Mouse (Mus musculus): ENCODE measurements around the gene Phf2.
A peak's percentile ranks its signal among the peaks of the same experiment; 100 is the strongest.

Gene Phf2

GRCm38 (mm10) chr13:48870771-48871731 is at the start of gene Phf2:
Phf2 (minus strand) TSS chr13:48871119.
- DNase-seq (ENCODE audit: low spot score in 2 of 2) = peak; percentile 40 to 50

GRCm38 (mm10) chr13:48919756-48920415 is 49.0 kb upstream of the Phf2 start:
- DNase-seq (ENCODE audit: low spot score in 2 of 2) = no peak

GRCm38 (mm10) chr13:48917113-48917599 is 46.2 kb upstream of the Phf2 start:
- DNase-seq (ENCODE audit: low spot score in 2 of 2) = no peak

GRCm38 (mm10) chr13:48913680-48914079 is 42.8 kb upstream of the Phf2 start:
- peak in 1 of 2 experiments; percentile 18 for DNase-seq (ENCODE audit: low spot score in 2 of 2)

GRCm38 (mm10) chr13:48913141-48913540 is 42.2 kb upstream of the Phf2 start:
- no peak for DNase-seq (ENCODE audit: low spot score in 2 of 2)

GRCm38 (mm10) chr13:48911426-48911825 is 40.5 kb upstream of the Phf2 start:
- no peak for DNase-seq (ENCODE audit: low spot score in 2 of 2)

GRCm38 (mm10) chr13:48905458-48905857 is 34.5 kb upstream of the Phf2 start:
- no peak for DNase-seq (ENCODE audit: low spot score in 2 of 2)

- no peak for DNase-seq (ENCODE audit: low spot score in 2 of 2)
Observed at GRCm38 (mm10) chr13:48895376-48895775, 24.5 kb upstream of the Phf2 start.

GRCm38 (mm10) chr13:48890260-48890960 is 19.5 kb upstream of the Phf2 start:
- no peak for DNase-seq (ENCODE audit: low spot score in 2 of 2)

- DNase-seq (ENCODE audit: low spot score in 2 of 2) = peak; percentile 99
Observed at GRCm38 (mm10) chr13:48878534-48878933, 7.6 kb upstream of the Phf2 start.

GRCm38 (mm10) chr13:48877805-48878204 is 6.9 kb upstream of the Phf2 start:
- DNase-seq (ENCODE audit: low spot score in 2 of 2) = no peak

GRCm38 (mm10) chr13:48872726-48873125 is 1.8 kb upstream of the Phf2 start:
- DNase-seq (ENCODE audit: low spot score in 2 of 2) = no peak

GRCm38 (mm10) chr13:48871887-48872606 is 1.1 kb upstream of the Phf2 start:
- DNase-seq (ENCODE audit: low spot score in 2 of 2) = peak; percentile 22 to 41

GRCm38 (mm10) chr13:48869950-48870770 is 759 bp downstream of the Phf2 start:
- peak; percentile 39 to 65 for DNase-seq (ENCODE audit: low spot score in 2 of 2)

GRCm38 (mm10) chr13:48869600-48869949 is 1.3 kb downstream of the Phf2 start:
- no peak for DNase-seq (ENCODE audit: low spot score in 2 of 2)

- no peak for DNase-seq (ENCODE audit: low spot score in 2 of 2)
Observed at GRCm38 (mm10) chr13:48869088-48869487, 1.8 kb downstream of the Phf2 start.

- no peak for DNase-seq (ENCODE audit: low spot score in 2 of 2)
Observed at GRCm38 (mm10) chr13:48864673-48865356, 6.1 kb downstream of the Phf2 start.

- no peak for DNase-seq (ENCODE audit: low spot score in 2 of 2)
Observed at GRCm38 (mm10) chr13:48863556-48863955, 7.4 kb downstream of the Phf2 start.

- no peak for DNase-seq (ENCODE audit: low spot score in 2 of 2)
Observed at GRCm38 (mm10) chr13:48861913-48862312, 9.0 kb downstream of the Phf2 start.

GRCm38 (mm10) chr13:48858779-48859178 is 12.1 kb downstream of the Phf2 start:
- DNase-seq (ENCODE audit: low spot score in 2 of 2) = no peak
